Mouse (Mus musculus) liver, embryonic 14.5 days (tissue): Measurements from ENCODE around the gene Dscam. TPM values are rescaled to one million over a fixed set of nuclear protein-coding genes. Genes with fewer than 3 reads are reported as not detected.

ENCODE experiments used
- ATAC-seq: fragments of 200-750 bp; cut with Nextera tagmentation; 2 replicates; pipeline ENCODE4 v1.8.0; 2017; ENCODE audit warnings: moderate number of reproducible peaks, mild to moderate bottlenecking, moderate library complexity; ENCODE audit not compliant: insufficient read depth
- DNase-seq, 3 experiments: peaks; one replicate each; pipeline ENCODE4 v3.0.0-alpha.2; 2012 to 2013; ENCODE audit warnings: low read depth in 3 of 3, low spot score in 3 of 3
- H3K27ac ChIP-seq: fragments of 300-500 bp; sonication (generic); 2 replicates; pipeline ENCODE4 v1.5.1; 2014; ENCODE audit warnings: moderate library complexity, mild to moderate bottlenecking, control low read depth, inconsistent platforms
- H3K27me3 ChIP-seq: fragments of 300-500 bp; sonication (generic); 2 replicates; pipeline ENCODE4 v1.6.1; 2014; ENCODE audit warnings: mild to moderate bottlenecking, low read length, moderate library complexity; ENCODE audit not compliant: control insufficient read depth, insufficient read depth
- H3K36me3 ChIP-seq: fragments of 300-500 bp; sonication (generic); replicated peaks from 2 replicates; pipeline ENCODE4 v1.6.1; 2014; ENCODE audit warnings: low read depth; ENCODE audit not compliant: control insufficient read depth, insufficient read depth
- H3K4me1 ChIP-seq, 2 experiments: fragments of 200-500 bp in 1 of 2; fragments of 300-500 bp in 1 of 2; sonication (generic) in 1 of 2; replicated peaks; 2 replicates each; pipeline ENCODE4 v1.6.1; 2012 to 2014; ENCODE audit warnings: antibody characterized with exemption in 1 of 2, inconsistent platforms in 1 of 2, low read length in 1 of 2; ENCODE audit not compliant: control insufficient read depth in 2 of 2, insufficient read depth in 2 of 2
- H3K4me2 ChIP-seq: fragments of 300-500 bp; sonication (generic); 2 replicates; pipeline ENCODE4 v1.6.1; 2014; ENCODE audit warnings: low read depth, mild to moderate bottlenecking, control low read depth, moderate library complexity
- H3K4me3 ChIP-seq, 2 experiments: fragments of 200-500 bp in 1 of 2; fragments of 300-500 bp in 1 of 2; sonication (generic) in 1 of 2; 2 replicates each; pipeline ENCODE4 v1.5.1; 2012 to 2014; ENCODE audit warnings: low read depth in 2 of 2, low read length in 2 of 2, mild to moderate bottlenecking in 2 of 2, control low read depth in 1 of 2, inconsistent platforms in 1 of 2, moderate library complexity in 1 of 2; ENCODE audit not compliant: insufficient read depth in 1 of 2
- H3K9ac ChIP-seq: fragments of 300-500 bp; sonication (generic); replicated peaks from 2 replicates; pipeline ENCODE4 v1.6.1; 2014; ENCODE audit warnings: mild to moderate bottlenecking, control low read depth, moderate library complexity
- H3K9me3 ChIP-seq: fragments of 300-500 bp; sonication (generic); 2 replicates; pipeline ENCODE4 v1.6.1; 2016; ENCODE audit warnings: low read length, mixed read lengths; ENCODE audit not compliant: control insufficient read depth
- CTCF ChIP-seq: IDR thresholded peaks from 2 replicates; pipeline ENCODE4 v1.5.1; 2016; ENCODE audit warnings: antibody characterized with exemption, low read depth, control low read depth
- EP300 ChIP-seq: IDR thresholded peaks from 2 replicates; pipeline ENCODE4 v1.6.1; 2016; ENCODE audit warnings: antibody characterized with exemption, low read depth
- WGBS: fragments of 180-500 bp; shearing (Covaris S2); extraction: QIAGEN DNeasy Blood & Tissue Kit; methylation state at CpG from one replicate; pipeline ENCODE4 v1.1.7; 2014; ENCODE audit not compliant: insufficient replicate concordance; 5-methylcytosine and 5-hydroxymethylcytosine counted together
- polyA plus RNA-seq, 2 experiments: library from polyadenylated mRNA; depleted of rRNA in 1 of 2; stranded (reverse) in 1 of 2; unstranded in 1 of 2; fragments of >200 nt; fragmentation: Nextera tagmentation in 1 of 2; extraction: Ambion mirVana in 1 of 2; gene quantifications; 2 replicates each; pipeline versions ENCODE4 v1.2.1 to v1.2.3; 2012 to 2014

The Dscam gene
- polyA plus RNA-seq, 2 experiments: not detected

- no peaks in the 10 kb centered on the region for H3K4me1 ChIP-seq
- WGBS: 66% methylated on average over 3 of the region's 3 CpGs
- H3K27me3 ChIP-seq: no peaks in the 10 kb centered on the region
- no peak overlapping the region for H3K9ac ChIP-seq
- H3K4me2 ChIP-seq: no peak overlapping the region
- no peak overlapping the region for H3K4me3 ChIP-seq
- H3K27ac ChIP-seq: no peak overlapping the region
- no peaks in the 10 kb centered on the region for H3K9me3 ChIP-seq
- no peaks in the 10 kb centered on the region for H3K36me3 ChIP-seq
- ATAC-seq (no peak), DNase-seq (no peak)
- TF ChIP-seq CTCF: no peak
- no peak for TF ChIP-seq EP300
These were observed 519.1 kb downstream of the Dscam start for GRCm38 (mm10) chr16:96651444-96651843.

- no peak overlapping the region for H3K9ac ChIP-seq
These were observed 530.5 kb downstream of the Dscam start for GRCm38 (mm10) chr16:96640101-96640500.

GRCm38 (mm10) chr16:96635916-96636315, 534.6 kb downstream of the Dscam start:
- no peak for ATAC-seq

More at GRCm38 (mm10) chr16:96640101-96640500, 530.5 kb downstream of the Dscam start:
- Histone ChIP-seq H3K27me3 (no peaks in the 10 kb centered on the region), H3K9me3 (no peaks in the 10 kb centered on the region), H3K36me3 (no peaks in the 10 kb centered on the region), H3K27ac (no peak overlapping the region), H3K4me2 (no peak overlapping the region), H3K4me1 (no peaks in the 10 kb centered on the region), H3K4me3 (no peak overlapping the region)
- WGBS: 6% methylated on average over 3 of the region's 3 CpGs
- TF ChIP-seq EP300 (no peak), CTCF (no peak)
- DNase-seq (no peak), ATAC-seq (no peak)

GRCm38 (mm10) chr16:96634791-96635143, 535.8 kb downstream of the Dscam start:
- Histone ChIP-seq H3K36me3 (no peaks in the 10 kb centered on the region), H3K4me1 (no peaks in the 10 kb centered on the region), H3K27me3 (no peaks in the 10 kb centered on the region), H3K9me3 (no peaks in the 10 kb centered on the region), H3K4me3 (no peak overlapping the region), H3K9ac (no peak overlapping the region), H3K27ac (no peak overlapping the region), H3K4me2 (no peak overlapping the region)
- no peak for ATAC-seq
- TF ChIP-seq EP300 (no peak), CTCF (no peak)
- no peak for DNase-seq

More at GRCm38 (mm10) chr16:96635916-96636315, 534.6 kb downstream of the Dscam start:
- no peaks in the 10 kb centered on the region for H3K36me3 ChIP-seq
- H3K27ac ChIP-seq: no peak overlapping the region
- no peaks in the 10 kb centered on the region for H3K27me3 ChIP-seq
- no peak for TF ChIP-seq CTCF
- no peak for TF ChIP-seq EP300
- WGBS: 60% methylated on average over 2 of the region's 2 CpGs
- H3K4me1 ChIP-seq: no peaks in the 10 kb centered on the region
- H3K9me3 ChIP-seq: no peaks in the 10 kb centered on the region
- H3K4me3 ChIP-seq: no peak overlapping the region
- H3K9ac ChIP-seq: no peak overlapping the region
- no peak for DNase-seq
- H3K4me2 ChIP-seq: no peak overlapping the region

GRCm38 (mm10) chr16:96634097-96634790, 536.3 kb downstream of the Dscam start:
- no peak overlapping the region for H3K9ac ChIP-seq
- H3K27ac ChIP-seq: no peak overlapping the region
- no peaks in the 10 kb centered on the region for H3K36me3 ChIP-seq
- no peak overlapping the region for H3K4me3 ChIP-seq
- 52% methylated on average over 4 of the region's 4 CpGs for WGBS
- TF ChIP-seq EP300 (no peak), CTCF (no peak)
- no peak overlapping the region for H3K4me2 ChIP-seq
- no peaks in the 10 kb centered on the region for H3K9me3 ChIP-seq
- H3K4me1 ChIP-seq: no peaks in the 10 kb centered on the region
- H3K27me3 ChIP-seq: no peaks in the 10 kb centered on the region
- ATAC-seq (no peak), DNase-seq (no peak)
